Comparison of ENCODE assay signal across 34 mouse cellular contexts in genomic region chr9:29550582-29550981, GRCm38 (mm10).
DNase-seq lines count a peak whose midpoint lies in the region; ATAC-seq and TF ChIP-seq lines count a peak whose summit lies in the region.
"Had no signal": no experiment of that assay in that cellular context is flagged by ENCODE, and none has a peak within 500 bp of the region (broad histone marks: within the 10 kb centered on the region; RNA-seq: fewer than 3 reads in every experiment).

No protein-coding gene starts in this region.

- H3K4me3 ChIP-seq in midbrain, postnatal 0 days (ENCODE audit: low read depth, low read length) = no peak overlapping the region
- no peak overlapping the region for H3K4me3 ChIP-seq in midbrain, embryonic 13.5 days (replicated peaks)
- H3K4me3 ChIP-seq in forebrain, embryonic 11.5 days (ENCODE audit: low read depth, low read length) = no peak overlapping the region
- H3K4me3 ChIP-seq: embryonic facial prominence, embryonic 10.5 days; embryonic facial prominence, embryonic 15.5 days; forebrain, embryonic 13.5 days; heart, embryonic 10.5 days; heart, embryonic 15.5 days; kidney, embryonic 15.5 days; neural tube, embryonic 12.5 days had no signal

- H3K4me1 ChIP-seq in midbrain, postnatal 0 days (ENCODE audit: insufficient read depth, low read length) = no peaks in the 10 kb centered on the region
- 0 out of 2 replicates have a peak, but pooled peaks cover 2% of the 10 kb centered on the region for H3K4me1 ChIP-seq in midbrain, embryonic 13.5 days (replicated peaks)
- H3K4me1 ChIP-seq in forebrain, embryonic 11.5 days (replicated peaks; ENCODE audit: control insufficient read depth, insufficient read depth, low read length) = no peaks in the 10 kb centered on the region
- H3K4me1 ChIP-seq: embryonic facial prominence, embryonic 15.5 days; forebrain, embryonic 13.5 days; heart, embryonic 10.5 days; heart, embryonic 15.5 days; kidney, embryonic 15.5 days; neural tube, embryonic 12.5 days had no signal

- no peak overlapping the region for H3K4me2 ChIP-seq in midbrain, postnatal 0 days (ENCODE audit: low read depth, low read length, poor library complexity, severe bottlenecking)
- no peak overlapping the region for H3K4me2 ChIP-seq in midbrain, embryonic 13.5 days (replicated peaks)
- H3K4me2 ChIP-seq in forebrain, embryonic 11.5 days (ENCODE audit: low read depth, low read length, severe bottlenecking) = no peak overlapping the region
- H3K4me2 ChIP-seq: embryonic facial prominence, embryonic 15.5 days; forebrain, embryonic 13.5 days; heart, embryonic 15.5 days; hindbrain, embryonic 14.5 days; kidney, embryonic 15.5 days; neural tube, embryonic 12.5 days had no signal

- no peak for TF ChIP-seq CTCF in midbrain, postnatal 0 days (IDR thresholded peaks at IDR 0.05)

- ATAC-seq in cerebellum, adult (ENCODE audit: insufficient number of reproducible peaks, low FRiP score, low TSS enrichment) = peak; percentile 97
- ATAC-seq in midbrain, postnatal 0 days (ENCODE audit: low FRiP score) = no peak
- ATAC-seq in midbrain, embryonic 13.5 days = no peak
- no peak for ATAC-seq in forebrain, embryonic 11.5 days (replicated peaks; ENCODE audit: low FRiP score)
- ATAC-seq: forebrain, embryonic 13.5 days had no signal

- H3K27ac ChIP-seq in midbrain, postnatal 0 days (ENCODE audit: low read depth, low read length) = no peak overlapping the region
- H3K27ac ChIP-seq in midbrain, embryonic 13.5 days = no peak overlapping the region
- H3K27ac ChIP-seq in forebrain, embryonic 11.5 days (ENCODE audit: low read depth, low read length) = no peak overlapping the region
- H3K27ac ChIP-seq: embryonic facial prominence, embryonic 10.5 days; embryonic facial prominence, embryonic 15.5 days; forebrain, embryonic 13.5 days; heart, embryonic 10.5 days; heart, embryonic 15.5 days; hindbrain, embryonic 14.5 days; kidney, embryonic 15.5 days; liver, embryonic 14.5 days; macrophage; neural tube, embryonic 12.5 days; stomach, postnatal 0 days had no signal

- no peaks in the 10 kb centered on the region for H3K9me3 ChIP-seq in midbrain, postnatal 0 days (ENCODE audit: low read length)
- no peaks in the 10 kb centered on the region for H3K9me3 ChIP-seq in midbrain, embryonic 13.5 days
- no peaks in the 10 kb centered on the region for H3K9me3 ChIP-seq in forebrain, embryonic 11.5 days (ENCODE audit: control insufficient read depth, low read length)
- H3K9me3 ChIP-seq: embryonic facial prominence, embryonic 10.5 days; embryonic facial prominence, embryonic 15.5 days; forebrain, embryonic 13.5 days; heart, embryonic 10.5 days; heart, embryonic 15.5 days; kidney, embryonic 15.5 days; neural tube, embryonic 12.5 days had no signal

- no peak for DNase-seq in cerebellum, postnatal 4 days (ENCODE audit: low spot score in 2 of 2)
- DNase-seq in midbrain, postnatal 0 days (ENCODE audit: low spot score) = peak; percentile 51
- DNase-seq in cerebellum, postnatal 10 days = peak; percentile 91 to 93
- DNase-seq in natural killer cell, adult 2 months (ENCODE audit: low spot score in 2 of 2) = no peak
- DNase-seq in forebrain, embryonic 11.5 days (ENCODE audit: low spot score) = no peak
- no peak for DNase-seq in layer of hippocampus, adult 18-20 months (ENCODE audit: low spot score in 2 of 2)
- DNase-seq: adrenal gland, postnatal 14 days; gastrocnemius, postnatal 25 days; heart, postnatal 36 days; kidney, adult 18-20 months; kidney, postnatal 36 days; layer of hippocampus, postnatal 36 days; liver; lung, adult 2 months; lung, postnatal 10 days; midbrain, embryonic 14.5 days; right cerebral cortex, adult 18-20 months; right cerebral cortex, postnatal 4 days; thymus, adult 18-20 months; thymus, postnatal 25 days had no signal

- 86% methylated on average over 8 of the region's 8 CpGs for WGBS in midbrain, postnatal 0 days
- WGBS in midbrain, embryonic 13.5 days = 86% methylated on average over 8 of the region's 8 CpGs
- WGBS in forebrain, embryonic 11.5 days = 89% methylated on average over 8 of the region's 8 CpGs

- H3K27me3 ChIP-seq in midbrain, postnatal 0 days (ENCODE audit: insufficient read depth, low read length) = no peaks in the 10 kb centered on the region
- no peaks in the 10 kb centered on the region for H3K27me3 ChIP-seq in midbrain, embryonic 13.5 days
- H3K27me3 ChIP-seq in forebrain, embryonic 11.5 days (ENCODE audit: control insufficient read depth, insufficient read depth, low read length) = no peaks in the 10 kb centered on the region
- H3K27me3 ChIP-seq: embryonic facial prominence, embryonic 15.5 days; heart, embryonic 15.5 days; kidney, embryonic 15.5 days; neural tube, embryonic 12.5 days had no signal

- no peaks in the 10 kb centered on the region for H3K36me3 ChIP-seq in midbrain, postnatal 0 days (ENCODE audit: insufficient read depth, low read length)
- H3K36me3 ChIP-seq in midbrain, embryonic 13.5 days = no peaks in the 10 kb centered on the region
- H3K36me3 ChIP-seq in forebrain, embryonic 11.5 days (ENCODE audit: control insufficient read depth, insufficient read depth, low read length) = no peaks in the 10 kb centered on the region
- H3K36me3 ChIP-seq: embryonic facial prominence, embryonic 10.5 days; embryonic facial prominence, embryonic 15.5 days; G1E; heart, embryonic 10.5 days; heart, embryonic 15.5 days; kidney, embryonic 15.5 days; neural tube, embryonic 12.5 days had no signal

- H3K9ac ChIP-seq in midbrain, postnatal 0 days (replicated peaks; ENCODE audit: low read length, poor library complexity, severe bottlenecking) = no peak overlapping the region
- H3K9ac ChIP-seq in midbrain, embryonic 13.5 days (replicated peaks) = no peak overlapping the region
- H3K9ac ChIP-seq in forebrain, embryonic 11.5 days (ENCODE audit: low read length) = no peak overlapping the region
- H3K9ac ChIP-seq: embryonic facial prominence, embryonic 15.5 days; forebrain, embryonic 13.5 days; heart, embryonic 15.5 days; hindbrain, embryonic 14.5 days; kidney, embryonic 15.5 days; liver, embryonic 14.5 days; neural tube, embryonic 12.5 days had no signal

Comparison
In these comparisons a context has a peak if more than half of its experiments do, and no peak if none do; other contexts are left out.
1. DNase-seq: peak in midbrain, postnatal 0 days (single experiment) and cerebellum, postnatal 10 days (2 of 2); none in cerebellum, postnatal 4 days (0 of 2), natural killer cell, adult 2 months (0 of 2), forebrain, embryonic 11.5 days (single experiment) and layer of hippocampus, adult 18-20 months (0 of 2).